Mouse (Mus musculus): ENCODE results near the gene Csf2.
"Not testable (repeated sequence)": the region's sequence is repeated elsewhere in the genome, so short reads cannot be mapped to it uniquely, and the experiment has no call there.

Gene Csf2

GRCm38 (mm10) chr11:54248940-54249717 lies at the start of gene Csf2:
Csf2 (minus strand) TSS chr11:54249667.
- in situ Hi-C loops (cut with MboI, MseI) = no loop called here

GRCm38 (mm10) chr11:54298777-54299176 lies 49.3 kb upstream of the Csf2 start:
- in situ Hi-C loops (cut with MboI, MseI) = no loop called here

GRCm38 (mm10) chr11:54297471-54297870 lies 48.0 kb upstream of the Csf2 start:
- in situ Hi-C loops (cut with MboI, MseI) = not testable (repeated sequence)

GRCm38 (mm10) chr11:54296734-54297133 lies 47.3 kb upstream of the Csf2 start:
- in situ Hi-C loops (cut with MboI, MseI) = no loop called here

- in situ Hi-C loops (cut with MboI, MseI) = no loop called here
Measured at GRCm38 (mm10) chr11:54295971-54296370, 46.5 kb upstream of the Csf2 start.

GRCm38 (mm10) chr11:54293980-54294807 lies 44.7 kb upstream of the Csf2 start:
- in situ Hi-C loops (cut with MboI, MseI) = no loop called here

GRCm38 (mm10) chr11:54292163-54292562 lies 42.7 kb upstream of the Csf2 start:
- in situ Hi-C loops (cut with MboI, MseI) = no loop called here

- in situ Hi-C loops (cut with MboI, MseI) = no loop called here
Measured at GRCm38 (mm10) chr11:54287821-54288453, 38.5 kb upstream of the Csf2 start.

GRCm38 (mm10) chr11:54271437-54271949 lies 22.0 kb upstream of the Csf2 start:
- in situ Hi-C loops (cut with MboI, MseI) = no loop called here

- in situ Hi-C loops (cut with MboI, MseI) = no loop called here
Measured at GRCm38 (mm10) chr11:54269191-54269896, 19.9 kb upstream of the Csf2 start.

- in situ Hi-C loops (cut with MboI, MseI) = no loop called here
Measured at GRCm38 (mm10) chr11:54267177-54267576, 17.7 kb upstream of the Csf2 start, which contains the start of gene Il3. Il3 (minus strand) TSS chr11:54267277.

GRCm38 (mm10) chr11:54264542-54264941 lies 15.1 kb upstream of the Csf2 start:
- in situ Hi-C loops (cut with MboI, MseI) = no loop called here

- in situ Hi-C loops (cut with MboI, MseI) = no loop called here
Measured at GRCm38 (mm10) chr11:54263405-54264031, 14.1 kb upstream of the Csf2 start.

GRCm38 (mm10) chr11:54256624-54257376 lies 7.3 kb upstream of the Csf2 start:
- in situ Hi-C loops (cut with MboI, MseI) = loop anchor here in 1 of 2 experiments (10.0 kb wide), 1 partner anchor 142 kb away; no protein-coding TSS in a partner anchor

GRCm38 (mm10) chr11:54254114-54254513 lies 4.6 kb upstream of the Csf2 start:
- in situ Hi-C loops (cut with MboI, MseI) = loop anchor here (5.0 to 10.0 kb wide), 5 partner anchors 107 to 257 kb away; partner anchors contain the start of gene P4ha2 (in 1 of the 2)

- in situ Hi-C loops (cut with MboI, MseI) = loop anchor here (5.0 to 10.0 kb wide), 5 partner anchors 103 to 253 kb away; partner anchors contain the start of gene P4ha2 (in 1 of the 2)
Measured at GRCm38 (mm10) chr11:54250575-54250974, 1.1 kb upstream of the Csf2 start.

GRCm38 (mm10) chr11:54249748-54250147 lies 281 bp upstream of the Csf2 start:
- in situ Hi-C loops (cut with MboI, MseI) = loop anchor here (5.0 to 10.0 kb wide), 5 partner anchors 102 to 252 kb away; partner anchors contain the start of gene P4ha2 (in 1 of the 2)

- in situ Hi-C loops (cut with MboI, MseI) = no loop called here
Measured at GRCm38 (mm10) chr11:54247251-54247950, 2.1 kb downstream of the Csf2 start.

- in situ Hi-C loops (cut with MboI, MseI) = no loop called here
Measured at GRCm38 (mm10) chr11:54244465-54244864, 5.0 kb downstream of the Csf2 start.
